Mouse (Mus musculus) CH12.LX (cell line): ENCODE measurements around the gene Clk2.
A peak's percentile ranks its signal among the peaks of the same experiment; 100 is the strongest.

ENCODE experiments used
- BHLHE40 ChIP-seq: IDR thresholded peaks from 2 replicates; pipeline ENCODE4 v1.6.1; 2011; ENCODE audit warnings: mild to moderate bottlenecking, low read depth, low read length, improper control_type of control experiment
- CTCF ChIP-seq, 2 experiments: IDR thresholded peaks in 1 of 2; conservative IDR thresholded peaks in 1 of 2; 2 replicates each; pipeline ENCODE4 v1.5.1; 2011 to 2012; ENCODE audit warnings: low read depth in 2 of 2, low read length in 2 of 2, improper control_type of control experiment in 1 of 2, inconsistent platforms in 1 of 2, mild to moderate bottlenecking in 1 of 2, moderate library complexity in 1 of 2
- EP300 ChIP-seq: IDR thresholded peaks from 2 replicates; pipeline ENCODE4 v1.6.1; 2011; ENCODE audit warnings: low read length, improper control_type of control experiment
- MAX ChIP-seq: IDR thresholded peaks from 2 replicates; pipeline ENCODE4 v1.6.1; 2011; ENCODE audit warnings: low read length, improper control_type of control experiment
- NELFE ChIP-seq: IDR thresholded peaks from 2 replicates; pipeline ENCODE4 v1.6.1; 2011; ENCODE audit warnings: low read depth, low read length, improper control_type of control experiment
- POLR2A ChIP-seq: IDR thresholded peaks from 2 replicates; pipeline ENCODE4 v1.6.1; 2011; ENCODE audit warnings: low read depth, mild to moderate bottlenecking, improper control_type of control experiment, low read length
- SMC3 ChIP-seq: IDR thresholded peaks from 2 replicates; pipeline ENCODE4 v1.6.1; 2011; ENCODE audit warnings: low read depth, low read length, improper control_type of control experiment
- UBTF ChIP-seq: IDR thresholded peaks from 2 replicates; pipeline ENCODE4 v1.6.1; 2012; ENCODE audit warnings: low read depth, mild to moderate bottlenecking, inconsistent platforms, low read length, improper control_type of control experiment, moderate library complexity
- ZNF384 ChIP-seq: IDR thresholded peaks from 2 replicates; pipeline ENCODE4 v1.6.1; 2012; ENCODE audit warnings: low read depth, low read length, improper control_type of control experiment, inconsistent platforms

GRCm38 (mm10) chr3:89136365-89136764 is 28.2 kb upstream of the Clk2 start:
- TF ChIP-seq UBTF (no peak), BHLHE40 (no peak), EP300 (no peak), ZNF384 (no peak), CTCF (conservative IDR thresholded peaks at IDR 0.05 in 1 of 2, IDR thresholded peaks at IDR 0.05 in 1 of 2; ENCODE audit: low read depth in 2 of 2, low read length in 2 of 2) (peak in 1 of 2 experiments; percentile 41; a peak in 2 of 4 replicates), SMC3 (no peak), NELFE (no peak), MAX (no peak), POLR2A (no peak)
